Mouse (Mus musculus) midbrain, embryonic 15.5 days (tissue): Measurements from ENCODE around the gene Scube3. TPM values are rescaled to one million over a fixed set of nuclear protein-coding genes. Genes with fewer than 3 reads are reported as not detected.

Experiments used
- ATAC-seq: fragments of 200-750 bp; cut with Nextera tagmentation; replicated peaks from 2 replicates; pipeline ENCODE4 v1.8.0; 2017; ENCODE audit warnings: moderate TSS enrichment
- H3K27ac ChIP-seq: fragments of 300-500 bp; sonication (generic); 2 replicates; pipeline ENCODE4 v1.5.1; 2015; ENCODE audit warnings: mild to moderate bottlenecking, inconsistent platforms
- H3K27me3 ChIP-seq: fragments of 300-500 bp; sonication (generic); replicated peaks from 2 replicates; pipeline ENCODE4 v1.6.1; 2015; ENCODE audit warnings: inconsistent platforms
- H3K36me3 ChIP-seq: fragments of 300-500 bp; sonication (generic); replicated peaks from 2 replicates; pipeline ENCODE4 v1.6.1; 2015; ENCODE audit warnings: inconsistent platforms
- H3K4me1 ChIP-seq: fragments of 300-500 bp; sonication (generic); 2 replicates; pipeline ENCODE4 v1.6.1; 2015; ENCODE audit warnings: inconsistent platforms
- H3K4me2 ChIP-seq: fragments of 300-500 bp; sonication (generic); 2 replicates; pipeline ENCODE4 v1.6.1; 2015; ENCODE audit warnings: inconsistent platforms, mild to moderate bottlenecking, moderate library complexity
- H3K4me3 ChIP-seq: fragments of 300-500 bp; sonication (generic); 2 replicates; pipeline ENCODE4 v1.5.1; 2015; ENCODE audit warnings: mild to moderate bottlenecking, inconsistent platforms
- H3K9ac ChIP-seq: fragments of 300-500 bp; sonication (generic); 2 replicates; pipeline ENCODE4 v1.6.1; 2015; ENCODE audit warnings: mild to moderate bottlenecking, inconsistent platforms
- H3K9me3 ChIP-seq: fragments of 300-500 bp; sonication (generic); 2 replicates; pipeline ENCODE4 v1.6.1; 2016; ENCODE audit warnings: inconsistent platforms
- WGBS: fragments of 180-500 bp; shearing (Covaris S2); methylation state at CpG from one replicate; pipeline ENCODE4 v1.1.7; 2015; ENCODE audit warnings: mixed read lengths; 5-methylcytosine and 5-hydroxymethylcytosine counted together
- polyA plus RNA-seq: library from polyadenylated mRNA; unstranded; fragments of >200 nt; fragmentation: Nextera tagmentation; extraction: Ambion mirVana; gene quantifications from 2 replicates; pipeline ENCODE4 v1.2.1, GENCODE M21; 2015

Gene Scube3
- 6.0 and 6.4 TPM in 2 replicates for polyA plus RNA-seq

DNA sequence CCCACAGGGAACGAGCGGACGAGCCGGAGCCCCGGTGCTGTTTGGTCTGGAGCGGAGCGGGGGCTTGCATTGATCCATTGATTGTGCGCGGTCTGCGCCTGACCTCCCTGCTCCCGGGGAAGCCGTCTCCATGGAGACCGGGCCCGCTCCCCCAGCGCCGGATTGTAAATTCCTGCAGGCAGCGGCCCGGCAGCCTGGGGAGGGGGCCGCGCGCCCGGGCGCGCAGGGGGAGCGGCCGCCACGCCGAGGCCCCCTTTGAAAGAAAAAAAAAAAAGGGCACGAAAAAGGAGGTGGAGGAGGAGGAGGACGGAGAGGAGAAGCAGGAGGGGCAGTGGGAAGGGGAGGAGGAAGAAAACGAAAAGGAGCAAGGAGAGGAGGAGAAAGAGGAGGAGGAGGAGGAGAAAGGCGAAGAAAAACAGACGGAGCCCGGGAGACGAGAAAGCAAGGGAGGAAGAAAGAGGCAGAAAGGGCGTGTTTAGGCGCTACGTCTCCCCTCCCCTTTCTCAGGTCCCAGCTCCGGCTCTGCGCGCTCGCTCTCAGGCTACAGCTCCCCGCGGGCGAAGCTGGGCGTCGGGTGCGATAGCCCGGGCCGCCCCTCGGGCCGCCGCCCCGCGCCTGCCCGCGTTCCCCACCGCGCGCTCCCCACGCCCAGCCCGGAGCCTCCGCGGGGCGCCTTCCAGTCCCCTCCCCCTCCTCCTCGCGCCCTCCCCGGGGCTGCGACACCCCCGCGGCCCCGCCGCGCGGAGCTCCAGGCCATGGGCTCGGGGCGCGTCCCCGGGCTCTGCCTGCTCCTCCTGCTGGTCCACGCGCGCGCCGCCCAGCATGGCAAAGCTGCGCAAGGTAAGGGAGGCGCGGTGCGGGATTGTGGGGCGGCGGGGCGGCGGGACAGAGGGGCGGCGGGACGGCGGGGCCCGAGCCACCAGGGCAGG lies at the start of gene Scube3:
Scube3 (plus strand) TSS at position 371 of the 929 bp plus-strand sequence.
- peak; percentile 55 for ATAC-seq
- Histone ChIP-seq H3K4me1 (peaks cover 64% of the 10 kb centered on the region), H3K27me3 (no peaks in the 10 kb centered on the region), H3K9ac (peak within 1 kb of the TSS; percentile 70), H3K36me3 (no peaks in the 10 kb centered on the region), H3K4me2 (peak within 1 kb of the TSS; percentile 83), H3K4me3 (peak within 1 kb of the TSS; percentile 65), H3K9me3 (no peaks in the 10 kb centered on the region), H3K27ac (peak within 1 kb of the TSS; percentile 95)
- WGBS, result under 1% methylated on average over 93 of the region's 97 CpGs

DNA sequence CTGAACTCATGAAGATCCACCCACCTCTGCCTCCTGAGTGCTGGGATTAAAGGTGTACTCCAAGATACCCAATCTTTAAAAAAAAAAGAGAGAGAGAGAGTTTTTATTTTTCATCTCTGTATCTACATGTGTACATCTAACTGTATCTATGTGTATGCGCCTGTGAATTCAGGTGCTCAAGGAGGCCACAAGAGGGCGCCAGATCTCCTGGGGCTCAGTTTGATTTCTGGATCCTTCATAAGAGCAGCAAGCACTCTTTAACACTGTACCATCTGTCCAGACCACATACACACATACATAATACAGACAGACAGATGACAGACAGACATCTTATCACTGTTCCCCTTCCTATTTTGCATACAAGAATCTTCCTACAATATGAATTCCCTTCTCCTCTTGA lies 49.6 kb upstream of the Scube3 start:
- ATAC-seq, result no peak

DNA sequence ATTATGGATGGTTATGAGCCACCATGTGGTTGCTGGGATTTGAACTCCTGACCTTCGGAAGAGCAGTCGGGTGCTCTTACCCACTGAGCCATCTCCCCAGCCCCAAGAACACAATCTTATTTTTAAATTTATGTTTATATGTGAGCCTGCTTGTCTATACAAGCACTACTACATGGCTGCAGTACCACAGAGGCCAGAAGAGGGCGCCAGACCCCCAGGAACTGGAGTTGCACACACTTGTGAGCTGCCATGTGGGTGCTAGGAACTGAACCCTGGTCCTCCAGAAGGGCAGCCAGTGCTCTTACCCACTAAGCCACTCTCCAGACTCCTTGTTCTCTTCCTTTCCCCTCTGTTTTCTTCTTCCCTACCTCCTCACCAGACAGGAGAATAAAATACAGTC lies 48.1 kb upstream of the Scube3 start:
- H3K4me2 ChIP-seq, result no peak overlapping the region
- H3K4me1 ChIP-seq, result peaks cover 4% of the 10 kb centered on the region; the same call in 1 of the 2 replicates
- no peak overlapping the region for H3K9ac ChIP-seq
- no peak overlapping the region for H3K27ac ChIP-seq
- H3K9me3 ChIP-seq, result no peaks in the 10 kb centered on the region
- 82% methylated on average over 3 of the region's 3 CpGs for WGBS
- ATAC-seq, result no peak
- H3K36me3 ChIP-seq, result no peaks in the 10 kb centered on the region
- H3K4me3 ChIP-seq, result no peak overlapping the region
- H3K27me3 ChIP-seq, result no peaks in the 10 kb centered on the region

More for the DNA sequence above, 49.6 kb upstream of the Scube3 start:
- no peaks in the 10 kb centered on the region for H3K9me3 ChIP-seq
- H3K36me3 ChIP-seq, result no peaks in the 10 kb centered on the region
- H3K4me1 ChIP-seq, result peaks cover 4% of the 10 kb centered on the region; the same call in 1 of the 2 replicates
- WGBS, result 92% methylated on average over 2 of the region's 2 CpGs
- no peak overlapping the region for H3K4me3 ChIP-seq
- no peak overlapping the region for H3K4me2 ChIP-seq
- H3K27ac ChIP-seq, result no peak overlapping the region
- no peak overlapping the region for H3K9ac ChIP-seq
- H3K27me3 ChIP-seq, result no peaks in the 10 kb centered on the region

DNA sequence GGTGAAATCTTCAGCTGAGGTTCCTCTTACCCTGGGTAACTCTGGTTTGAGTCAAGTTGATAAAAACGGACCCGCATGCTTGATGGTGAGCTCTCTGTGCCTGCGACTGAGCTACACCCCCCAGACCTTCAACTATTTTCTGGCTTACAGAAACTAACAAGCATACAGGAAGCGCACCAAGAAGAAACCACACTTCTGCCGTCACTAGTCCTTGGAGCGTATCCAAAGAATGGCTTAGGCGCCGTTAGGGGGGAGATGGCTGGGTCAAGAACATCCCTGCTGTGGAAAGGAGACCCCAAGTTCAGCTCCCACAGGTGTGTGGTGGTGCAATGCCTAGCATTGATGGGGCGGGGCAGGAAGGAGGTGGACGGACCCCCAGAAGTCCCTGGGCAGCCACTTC lies 45.5 kb upstream of the Scube3 start:
- no peak overlapping the region for H3K9ac ChIP-seq
- H3K36me3 ChIP-seq, result no peaks in the 10 kb centered on the region
- no peak overlapping the region for H3K4me2 ChIP-seq
- no peak overlapping the region for H3K4me3 ChIP-seq
- H3K27ac ChIP-seq, result no peak overlapping the region
- H3K9me3 ChIP-seq, result no peaks in the 10 kb centered on the region
- no peak for ATAC-seq
- H3K27me3 ChIP-seq, result no peaks in the 10 kb centered on the region
- peaks cover 8% of the 10 kb centered on the region for H3K4me1 ChIP-seq
- 82% methylated on average over 10 of the region's 10 CpGs for WGBS

DNA sequence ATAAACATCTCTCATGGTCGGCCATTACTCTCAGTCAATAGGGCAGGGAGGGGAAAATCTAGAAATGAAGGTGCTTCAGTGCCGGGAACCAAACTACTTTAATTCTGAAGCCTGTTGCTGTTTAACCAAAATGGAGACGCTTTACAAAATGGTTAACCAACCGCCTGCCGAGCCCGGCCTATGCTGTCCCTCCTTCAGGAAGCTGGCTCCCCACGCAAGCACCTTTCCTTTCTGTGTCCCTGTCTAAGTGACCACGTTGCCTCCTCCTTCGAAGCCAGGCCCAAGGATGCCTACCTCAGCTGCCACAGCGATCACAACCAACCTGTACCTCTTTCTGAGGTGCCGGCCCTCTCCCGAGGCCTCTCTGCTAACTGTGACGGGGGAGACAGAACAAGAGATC lies 44.6 kb upstream of the Scube3 start:
- Histone ChIP-seq H3K27ac (no peak overlapping the region), H3K9ac (no peak overlapping the region), H3K4me3 (no peak overlapping the region), H3K27me3 (no peaks in the 10 kb centered on the region), H3K9me3 (no peaks in the 10 kb centered on the region), H3K36me3 (no peaks in the 10 kb centered on the region), H3K4me2 (no peak overlapping the region), H3K4me1 (peaks cover 13% of the 10 kb centered on the region)
- ATAC-seq, result no peak
- 89% methylated on average over 13 of the region's 13 CpGs for WGBS

DNA sequence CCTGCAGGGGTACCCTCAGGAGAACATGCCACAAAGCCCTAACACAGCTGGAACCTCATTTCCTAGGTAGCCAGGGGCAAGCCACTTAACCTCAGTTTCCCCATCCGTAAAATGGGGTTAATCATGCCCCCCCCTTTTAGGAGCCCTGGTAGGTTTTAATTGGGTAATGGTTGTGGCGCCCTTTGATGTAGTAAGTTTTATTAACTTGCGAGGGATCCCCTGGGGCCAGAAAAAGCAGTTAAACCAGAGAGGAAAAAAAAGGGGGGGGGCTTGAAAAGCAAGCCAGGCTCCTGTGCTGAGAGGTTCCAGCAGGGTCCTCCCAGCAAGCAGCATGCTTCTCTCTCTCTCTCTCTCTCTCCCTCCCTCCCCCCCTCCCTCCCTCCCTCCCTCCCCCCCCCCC lies 42.9 kb upstream of the Scube3 start:
- no peak overlapping the region for H3K9ac ChIP-seq
- no peaks in the 10 kb centered on the region for H3K9me3 ChIP-seq
- 64% methylated on average over 3 of the region's 3 CpGs for WGBS
- H3K27me3 ChIP-seq, result no peaks in the 10 kb centered on the region
- peaks cover 14% of the 10 kb centered on the region for H3K4me1 ChIP-seq
- no peak overlapping the region for H3K27ac ChIP-seq
- no peak for ATAC-seq
- H3K36me3 ChIP-seq, result no peaks in the 10 kb centered on the region
- no peak overlapping the region for H3K4me3 ChIP-seq
- H3K4me2 ChIP-seq, result no peak overlapping the region

DNA sequence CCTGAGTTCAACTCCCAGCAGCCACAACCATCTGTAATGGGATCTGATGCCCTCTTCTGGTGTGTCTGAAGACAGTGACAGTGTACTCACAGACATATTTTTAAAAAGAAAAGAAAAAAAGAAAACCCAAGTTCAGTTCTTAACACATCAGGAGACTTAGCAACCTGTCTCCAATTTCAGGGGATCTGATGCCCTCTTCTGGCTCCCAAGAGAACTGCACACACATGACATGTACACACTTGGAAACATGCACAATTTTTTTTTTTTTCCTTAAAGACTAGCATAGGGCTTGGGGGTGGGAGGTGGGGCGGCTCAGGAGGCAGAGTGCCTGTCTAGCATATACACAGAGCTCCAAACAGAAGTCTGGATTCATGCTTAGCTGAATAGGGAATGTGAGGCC lies 41.3 kb upstream of the Scube3 start:
- no peak overlapping the region for H3K4me3 ChIP-seq
- no peaks in the 10 kb centered on the region for H3K9me3 ChIP-seq
- ATAC-seq, result no peak
- no peak overlapping the region for H3K4me2 ChIP-seq
- H3K27me3 ChIP-seq, result no peaks in the 10 kb centered on the region
- 68% methylated on average over 1 of the region's 1 CpGs for WGBS
- peak overlapping the region; percentile 60 for H3K27ac ChIP-seq
- H3K36me3 ChIP-seq, result no peaks in the 10 kb centered on the region
- no peak overlapping the region for H3K9ac ChIP-seq
- H3K4me1 ChIP-seq, result peaks cover 14% of the 10 kb centered on the region

DNA sequence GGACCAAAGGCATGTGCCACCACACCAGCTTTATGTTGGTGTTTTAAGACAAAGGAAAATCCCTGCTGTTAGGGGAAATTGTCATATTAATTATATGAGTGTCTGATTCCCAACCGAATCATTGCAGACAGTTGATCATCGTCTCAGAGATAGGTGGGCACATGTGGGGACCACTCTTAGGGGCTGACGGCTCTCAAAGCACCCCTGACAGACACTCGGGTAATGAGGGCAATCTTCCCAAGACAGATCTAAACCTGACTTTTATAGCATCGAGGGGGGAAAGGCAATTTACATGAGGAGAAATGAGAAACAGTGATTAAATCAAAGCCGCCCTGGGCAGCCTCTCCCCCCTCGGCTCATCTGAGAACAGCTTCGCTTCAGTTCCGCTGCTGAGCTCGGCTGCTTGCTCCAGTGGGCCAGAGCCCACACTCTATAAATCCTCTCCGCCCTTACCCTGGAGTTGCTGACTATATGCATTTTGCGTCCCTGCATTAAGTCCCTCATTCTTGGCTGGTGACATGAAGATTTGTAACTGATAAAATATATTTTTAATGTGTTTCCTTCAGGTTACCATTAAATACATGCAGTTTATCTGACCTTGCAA lies 40.6 kb upstream of the Scube3 start:
- ATAC-seq, result 0 out of 2 replicates have a peak, but pooled peaks have one; percentile 50
- Histone ChIP-seq H3K4me3 (no peak overlapping the region), H3K9ac (no peak overlapping the region), H3K9me3 (no peaks in the 10 kb centered on the region), H3K27ac (peak overlapping the region; percentile 60), H3K27me3 (no peaks in the 10 kb centered on the region), H3K4me2 (no peak overlapping the region), H3K4me1 (peaks cover 14% of the 10 kb centered on the region), H3K36me3 (no peaks in the 10 kb centered on the region)
- WGBS, result 24% methylated on average over 12 of the region's 12 CpGs

DNA sequence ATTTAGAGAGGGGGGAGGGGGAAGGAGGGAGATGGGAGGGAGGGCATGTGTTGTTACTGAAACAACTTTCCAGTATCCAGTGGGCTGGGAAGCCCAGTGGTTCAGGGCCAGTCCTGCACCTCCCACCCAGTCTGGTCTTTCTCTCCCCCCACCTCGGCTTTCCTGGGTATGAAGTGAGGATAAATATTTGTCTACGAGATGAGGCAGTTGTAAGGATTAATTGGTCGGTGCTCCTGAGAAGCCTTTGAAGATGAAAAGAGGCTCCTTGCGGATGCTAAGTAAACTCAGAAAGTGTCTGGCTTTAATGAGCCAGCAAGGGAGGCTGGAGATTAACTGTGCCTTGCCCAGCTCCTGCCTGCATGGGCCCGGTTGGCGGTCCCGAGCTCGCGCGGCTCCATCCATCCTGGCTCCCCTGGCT lies 40.0 kb upstream of the Scube3 start:
- Histone ChIP-seq H3K4me3 (no peak overlapping the region), H3K27me3 (no peaks in the 10 kb centered on the region), H3K9ac (no peak overlapping the region), H3K9me3 (no peaks in the 10 kb centered on the region), H3K27ac (peak overlapping the region; percentile 60), H3K4me1 (peaks cover 15% of the 10 kb centered on the region), H3K4me2 (no peak overlapping the region), H3K36me3 (no peaks in the 10 kb centered on the region)
- 10% methylated on average over 10 of the region's 10 CpGs for WGBS
- ATAC-seq, result peak; percentile 66

DNA sequence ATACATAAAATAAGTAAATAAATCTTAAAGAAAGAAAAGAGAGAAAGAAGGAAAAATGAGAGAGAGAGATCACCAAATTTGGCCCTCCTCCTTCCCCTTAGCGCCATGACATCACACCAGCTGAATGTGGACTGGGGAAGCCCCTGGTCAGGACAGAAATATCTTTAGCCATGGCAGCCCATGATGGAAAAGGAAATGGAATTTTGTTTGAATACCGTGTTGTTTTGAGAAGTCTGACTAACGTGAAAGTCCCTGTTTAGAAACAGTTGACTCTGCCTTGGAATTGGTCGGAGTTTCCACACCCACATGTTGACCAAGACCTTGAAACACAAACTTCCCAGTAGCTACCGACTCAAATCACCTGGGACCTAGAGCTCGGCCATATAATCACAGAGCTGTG lies 37.5 kb upstream of the Scube3 start:
- Histone ChIP-seq H3K27me3 (no peaks in the 10 kb centered on the region), H3K4me3 (no peak overlapping the region), H3K4me2 (no peak overlapping the region), H3K9ac (no peak overlapping the region), H3K36me3 (no peaks in the 10 kb centered on the region), H3K27ac (no peak overlapping the region), H3K9me3 (no peaks in the 10 kb centered on the region), H3K4me1 (peaks cover 17% of the 10 kb centered on the region)
- WGBS, result 85% methylated on average over 6 of the region's 6 CpGs
- no peak for ATAC-seq

DNA sequence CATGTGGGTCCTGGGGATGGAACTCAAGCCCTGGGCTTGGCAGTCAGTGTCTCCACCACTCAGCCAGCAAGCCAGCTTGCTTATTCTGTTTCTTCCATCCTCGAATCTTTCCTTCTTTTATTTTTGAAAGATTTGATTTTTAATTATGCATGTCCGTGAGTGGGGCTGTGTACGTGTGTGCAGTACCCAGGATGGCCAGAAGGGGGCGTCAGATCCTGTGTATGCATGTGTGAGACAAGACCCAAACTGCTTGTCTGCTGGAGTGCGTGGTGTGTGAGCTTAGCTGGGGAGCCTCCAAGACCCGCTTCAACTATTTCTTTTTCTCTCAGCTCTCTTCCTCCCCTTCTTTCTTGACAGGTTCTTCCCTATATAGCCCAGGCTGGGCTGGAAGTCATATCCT lies 35.6 kb upstream of the Scube3 start:
- Histone ChIP-seq H3K27ac (no peak overlapping the region), H3K4me3 (no peak overlapping the region), H3K27me3 (no peaks in the 10 kb centered on the region), H3K9me3 (no peaks in the 10 kb centered on the region), H3K36me3 (no peaks in the 10 kb centered on the region), H3K4me1 (peaks cover 13% of the 10 kb centered on the region), H3K9ac (no peak overlapping the region), H3K4me2 (no peak overlapping the region)
- WGBS, result 77% methylated on average over 6 of the region's 6 CpGs
- ATAC-seq, result no peak

DNA sequence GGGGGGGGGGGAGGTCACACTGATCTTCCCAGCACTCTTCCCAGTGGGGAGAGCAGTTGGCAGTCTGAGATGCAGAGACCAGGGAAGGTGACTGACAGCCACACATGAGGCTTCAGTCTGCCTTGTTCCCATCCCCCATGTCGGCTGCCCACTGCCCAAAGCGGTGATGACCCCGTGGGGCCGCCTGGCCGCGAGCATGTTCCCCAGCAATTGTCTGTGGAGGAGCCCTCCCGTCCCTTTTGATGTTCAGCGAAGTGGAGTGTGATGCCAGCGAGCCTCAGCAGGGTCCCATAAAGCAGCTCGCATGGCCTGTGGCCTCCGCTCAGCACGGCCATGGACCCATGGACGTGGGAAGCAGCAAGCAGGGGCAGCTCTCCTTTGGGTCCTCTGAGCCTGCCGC lies 34.7 kb upstream of the Scube3 start:
- no peak overlapping the region for H3K9ac ChIP-seq

More for the DNA sequence above, 34.7 kb upstream of the Scube3 start:
- H3K9me3 ChIP-seq, result no peaks in the 10 kb centered on the region
- H3K27ac ChIP-seq, result no peak overlapping the region
- H3K4me3 ChIP-seq, result no peak overlapping the region
- H3K4me2 ChIP-seq, result no peak overlapping the region
- no peaks in the 10 kb centered on the region for H3K36me3 ChIP-seq
- no peak for ATAC-seq
- peaks cover 8% of the 10 kb centered on the region for H3K4me1 ChIP-seq
- no peaks in the 10 kb centered on the region for H3K27me3 ChIP-seq
- 9% methylated on average over 14 of the region's 14 CpGs for WGBS
